Mouse (Mus musculus) midbrain, embryonic 13.5 days (tissue): Measurements from ENCODE around the gene Samt4. TPM values are rescaled to one million over a fixed set of nuclear protein-coding genes. Genes with fewer than 3 reads are reported as not detected.
"Not testable (repeated sequence)": the region's sequence is repeated elsewhere in the genome, so short reads cannot be mapped to it uniquely, and the experiment has no call there.

Experiments used
- ATAC-seq: fragments of 200-750 bp; cut with Nextera tagmentation; 2 replicates; pipeline ENCODE4 v1.8.0; 2017; ENCODE audit warnings: mild to moderate bottlenecking, moderate TSS enrichment, moderate library complexity
- H3K27ac ChIP-seq: fragments of 300-500 bp; sonication (generic); 2 replicates; pipeline ENCODE4 v1.5.1; 2015; ENCODE audit warnings: inconsistent platforms, mild to moderate bottlenecking, moderate library complexity
- H3K27me3 ChIP-seq: fragments of 300-500 bp; sonication (generic); 2 replicates; pipeline ENCODE4 v1.6.1; 2015; ENCODE audit warnings: mild to moderate bottlenecking, inconsistent platforms
- H3K36me3 ChIP-seq: fragments of 300-500 bp; sonication (generic); 2 replicates; pipeline ENCODE4 v1.6.1; 2015; ENCODE audit warnings: mild to moderate bottlenecking, inconsistent platforms
- H3K4me1 ChIP-seq: fragments of 300-500 bp; sonication (generic); replicated peaks from 2 replicates; pipeline ENCODE4 v1.6.1; 2015; ENCODE audit warnings: inconsistent platforms
- H3K4me2 ChIP-seq: fragments of 300-500 bp; sonication (generic); replicated peaks from 2 replicates; pipeline ENCODE4 v1.6.1; 2015; ENCODE audit warnings: moderate library complexity, mild to moderate bottlenecking, inconsistent platforms
- H3K4me3 ChIP-seq: fragments of 300-500 bp; sonication (generic); replicated peaks from 2 replicates; pipeline ENCODE4 v1.5.1; 2015; ENCODE audit warnings: mild to moderate bottlenecking, inconsistent platforms
- H3K9ac ChIP-seq: fragments of 300-500 bp; sonication (generic); replicated peaks from 2 replicates; pipeline ENCODE4 v1.6.1; 2015; ENCODE audit warnings: mild to moderate bottlenecking, inconsistent platforms
- H3K9me3 ChIP-seq: fragments of 300-500 bp; sonication (generic); 2 replicates; pipeline ENCODE4 v1.6.1; 2016; ENCODE audit warnings: mild to moderate bottlenecking, inconsistent platforms
- WGBS: fragments of 180-500 bp; shearing (Covaris S2); methylation state at CpG from one replicate; pipeline ENCODE4 v1.1.7; 2015; 5-methylcytosine and 5-hydroxymethylcytosine counted together
- polyA plus RNA-seq: library from polyadenylated mRNA; unstranded; fragments of >200 nt; fragmentation: Nextera tagmentation; extraction: Ambion mirVana; gene quantifications from 2 replicates; pipeline ENCODE4 v1.2.1, GENCODE M21; 2015

Gene Samt4
- polyA plus RNA-seq = not detected in 2 replicates

DNA sequence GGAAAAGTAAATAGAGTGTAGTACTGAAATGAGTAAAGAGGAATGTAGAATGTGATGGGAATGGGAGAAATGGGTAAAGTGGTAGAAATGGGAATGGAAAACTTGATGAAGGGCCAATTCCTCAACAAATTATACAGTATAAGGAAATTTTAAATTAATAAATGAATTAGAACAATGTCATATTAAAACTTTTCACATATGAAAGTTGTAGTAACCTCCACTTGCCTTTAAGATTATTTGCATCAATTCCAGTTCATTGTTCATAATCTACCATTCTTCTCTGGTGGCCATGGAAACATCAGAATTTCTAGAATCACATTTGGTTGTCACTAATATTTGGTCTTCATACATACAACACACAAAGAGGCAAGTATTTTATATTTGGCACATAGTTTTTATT, at the start of gene Samt4:
Gene Samt4, plus strand, starts transcription at position 301 of the 400 bp plus-strand sequence.
- Histone ChIP-seq H3K36me3 (no peaks in the 10 kb centered on the region), H3K4me1 (no peaks in the 10 kb centered on the region), H3K9ac (no peak within 1 kb of the TSS), H3K27me3 (no peaks in the 10 kb centered on the region), H3K9me3 (0 out of 2 replicates have a peak, but pooled peaks cover 8% of the 10 kb centered on the region), H3K4me2 (no peak within 1 kb of the TSS), H3K4me3 (no peak within 1 kb of the TSS), H3K27ac (no peak within 1 kb of the TSS)
- no peak for ATAC-seq

DNA sequence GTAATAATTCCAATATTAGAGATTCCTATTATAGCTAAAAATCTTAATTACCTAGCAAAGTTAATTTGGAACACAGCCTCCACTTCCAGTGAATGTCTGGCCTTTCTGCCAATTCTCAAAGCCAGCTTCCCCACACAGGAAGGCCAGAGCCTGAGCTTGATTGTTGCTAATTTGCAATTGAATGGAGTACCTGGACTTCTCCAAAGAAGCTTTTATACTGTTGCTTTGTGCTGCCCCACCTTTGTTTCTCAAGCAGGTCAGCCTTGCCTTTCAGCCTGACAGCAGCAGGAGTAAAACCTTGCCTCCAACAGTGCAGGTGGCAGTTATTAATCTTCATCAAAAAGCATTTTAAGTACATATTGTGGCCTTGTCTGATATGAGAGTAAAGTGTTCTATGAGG, 38.1 kb upstream of the Samt4 start:
- not testable (repeated sequence) for H3K27me3 ChIP-seq, ATAC-seq
- H3K9me3 ChIP-seq = peaks cover 14% of the 10 kb centered on the region; the same call in 1 of the 2 replicates

DNA sequence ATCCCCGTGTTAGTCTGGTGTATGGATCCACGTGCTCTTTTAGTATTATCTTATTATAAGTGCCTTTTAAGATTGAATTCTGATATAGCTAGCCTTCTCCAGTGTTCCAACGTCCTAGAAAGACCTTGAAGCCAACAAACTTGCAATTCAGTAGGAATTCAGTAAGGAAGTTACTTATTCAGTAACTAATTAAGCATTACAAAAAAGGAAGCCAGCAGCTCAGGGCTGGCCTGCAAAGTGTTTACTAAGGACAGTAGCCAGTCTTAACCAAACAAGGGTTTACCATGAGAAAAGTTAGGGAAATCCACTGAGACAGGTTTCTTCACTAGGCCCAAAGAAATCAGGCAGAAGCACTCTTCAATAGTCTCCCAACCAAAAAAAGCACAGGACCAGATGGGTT, 13.4 kb upstream of the Samt4 start:
- H3K9me3 ChIP-seq = peaks cover 13% of the 10 kb centered on the region
- H3K36me3 ChIP-seq, H3K9ac ChIP-seq, ATAC-seq, H3K4me1 ChIP-seq, H3K27ac ChIP-seq, H3K27me3 ChIP-seq, H3K4me2 ChIP-seq, H3K4me3 ChIP-seq: not testable (repeated sequence)
- 67% methylated on average over 3 of the region's 3 CpGs for WGBS

More for the DNA sequence above, 38.1 kb upstream of the Samt4 start:
- not testable (repeated sequence) for H3K9ac ChIP-seq, H3K4me3 ChIP-seq, H3K36me3 ChIP-seq, H3K27ac ChIP-seq, H3K4me1 ChIP-seq, H3K4me2 ChIP-seq

Other genes with a start within 250 kb of the Samt4 start
- gene 4930524N10Rik, start 138.6 kb upstream of the Samt4 start, polyA plus RNA-seq = not detected in 2 replicates
- not detected in 2 replicates for gene Samt2, start 97.4 kb downstream of the Samt4 start, polyA plus RNA-seq